Mouse (Mus musculus) heart, adult 10 weeks (tissue): ENCODE data around the gene Krt20. TPM values are rescaled to one million over a fixed set of nuclear protein-coding genes. Genes with fewer than 3 reads are reported as not detected.

Experiments used
- polyA plus RNA-seq: library from polyadenylated mRNA; stranded (reverse); fragments of 350-450 nt; fragmentation: Illumina TruSeq; extraction: RNeasy Lipid Tissue Mini Kit (QIAGEN cat#74804); gene quantifications from one replicate; pipeline ENCODE4 v1.2.3, GENCODE M21; 2014; ENCODE audit warnings: low read depth, low replicate concordance

Krt20 gene
- 0.31 TPM for polyA plus RNA-seq

GRCm38 (mm10) chr11:99437972-99438371 is at the start of gene Krt20:
TSS of gene Krt20 (minus strand) at chr11:99438150.

GRCm38 (mm10) chr11:99422159-99422558 is 15.8 kb downstream of the Krt20 start, which contains the start of gene Krt12:
TSS of gene Krt12 (minus strand) at chr11:99422259.

GRCm38 (mm10) chr11:99389264-99389663 is 48.7 kb downstream of the Krt20 start, which contains the start of gene Krt10:
TSS of gene Krt10 (minus strand) at chr11:99389364.

Other genes with a start within 250 kb of the Krt20 start
- 75.9 TPM for gene Smarce1, start 207.1 kb downstream of the Krt20 start, polyA plus RNA-seq
- gene Krt222, start 194.1 kb downstream of the Krt20 start, polyA plus RNA-seq: 20.8 TPM
- not detected for gene Krt24, start 152.9 kb downstream of the Krt20 start, polyA plus RNA-seq
- gene Krt25, start 115.2 kb downstream of the Krt20 start, polyA plus RNA-seq: not detected
- gene Krt26, start 100.2 kb downstream of the Krt20 start, polyA plus RNA-seq: not detected
- not detected for gene Krt27, start 87.0 kb downstream of the Krt20 start, polyA plus RNA-seq
- gene Krt28, start 63.2 kb downstream of the Krt20 start, polyA plus RNA-seq: not detected
- 4.5 TPM for gene Krt10, start 48.8 kb downstream of the Krt20 start, polyA plus RNA-seq
- gene Krt12, start 15.9 kb downstream of the Krt20 start, polyA plus RNA-seq: not detected
- gene Krt23, start 55.0 kb upstream of the Krt20 start, polyA plus RNA-seq: not detected
- not detected for gene Krt39, start 83.2 kb upstream of the Krt20 start, polyA plus RNA-seq
- not detected for gene Krt40, start 105.0 kb upstream of the Krt20 start, polyA plus RNA-seq
- not detected for gene Krtap3-3, start 112.7 kb upstream of the Krt20 start, polyA plus RNA-seq
- not detected for gene Krtap3-2, start 118.7 kb upstream of the Krt20 start, polyA plus RNA-seq
- not detected for gene Gm11939, start 121.3 kb upstream of the Krt20 start, polyA plus RNA-seq
- gene Krtap3-1, start 128.5 kb upstream of the Krt20 start, polyA plus RNA-seq: not detected
- gene Krtap1-5, start 142.9 kb upstream of the Krt20 start, polyA plus RNA-seq: not detected
- not detected for gene Krtap1-4, start 145.5 kb upstream of the Krt20 start, polyA plus RNA-seq
- not detected for gene Krtap1-3, start 153.2 kb upstream of the Krt20 start, polyA plus RNA-seq
- gene Krtap9-3, start 160.0 kb upstream of the Krt20 start, polyA plus RNA-seq: not detected
- gene Gm11938, start 165.2 kb upstream of the Krt20 start, polyA plus RNA-seq: not detected
- not detected for gene Gm11937, start 172.0 kb upstream of the Krt20 start, polyA plus RNA-seq
- not detected for gene Krtap2-4, start 176.7 kb upstream of the Krt20 start, polyA plus RNA-seq
- gene Gm11562, start 182.3 kb upstream of the Krt20 start, polyA plus RNA-seq: not detected
- not detected for gene Krtap4-1, start 190.1 kb upstream of the Krt20 start, polyA plus RNA-seq
- not detected for gene Krtap4-2, start 196.9 kb upstream of the Krt20 start, polyA plus RNA-seq
- gene Krtap4-7, start 205.9 kb upstream of the Krt20 start, polyA plus RNA-seq: not detected
- gene Gm11555, start 212.1 kb upstream of the Krt20 start, polyA plus RNA-seq: not detected
- gene Gm11563, start 220.8 kb upstream of the Krt20 start, polyA plus RNA-seq: not detected
- gene Krtap4-6, start 227.8 kb upstream of the Krt20 start, polyA plus RNA-seq: not detected